Mouse (Mus musculus) cerebellum, postnatal 36 days (tissue): Measurements from ENCODE around the gene Gprasp1.
"Not testable (repeated sequence)": the region's sequence is repeated elsewhere in the genome, so short reads cannot be mapped to it uniquely, and the experiment has no call there.

Source experiments
- DNase-seq, 2 experiments: peaks; one replicate each; pipeline ENCODE4 v3.0.0; 2021 to 2022; ENCODE audit warnings: mixed read lengths in 2 of 2

Gene Gprasp1

GRCm38 (mm10) chrX:135742304-135743055, at the start of gene Gprasp1, which contains the start of gene Armcx5:
Gene Gprasp1 (plus strand): TSS chrX:135742733.
Gene Armcx5 (plus strand): TSS chrX:135742733.
- DNase-seq: peak; percentile 90 to 91

DNA sequence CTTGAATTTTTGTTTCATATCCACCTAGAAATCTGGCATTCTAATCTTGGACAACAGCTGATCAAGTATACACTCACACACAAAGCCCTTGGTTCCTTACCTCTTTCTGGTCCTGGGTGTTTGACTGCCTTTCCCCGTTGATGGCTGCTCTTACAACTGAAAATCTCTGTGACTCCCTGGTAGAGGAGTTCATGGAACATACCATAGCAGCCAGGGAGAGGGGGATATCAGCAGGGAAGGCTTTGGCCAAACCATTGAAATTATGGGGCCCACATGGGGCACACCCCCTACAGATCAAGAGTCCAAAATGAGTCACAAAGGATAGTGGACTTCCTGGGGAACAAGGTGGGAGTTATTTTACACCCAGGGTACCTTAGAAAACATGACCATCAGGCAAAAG, 48.9 kb upstream of the Gprasp1 start, which contains the start of gene Tcp11x2:
TSS of gene Tcp11x2 (minus strand) at position 158 of the 400 bp plus-strand sequence.
- DNase-seq: no peak

DNA sequence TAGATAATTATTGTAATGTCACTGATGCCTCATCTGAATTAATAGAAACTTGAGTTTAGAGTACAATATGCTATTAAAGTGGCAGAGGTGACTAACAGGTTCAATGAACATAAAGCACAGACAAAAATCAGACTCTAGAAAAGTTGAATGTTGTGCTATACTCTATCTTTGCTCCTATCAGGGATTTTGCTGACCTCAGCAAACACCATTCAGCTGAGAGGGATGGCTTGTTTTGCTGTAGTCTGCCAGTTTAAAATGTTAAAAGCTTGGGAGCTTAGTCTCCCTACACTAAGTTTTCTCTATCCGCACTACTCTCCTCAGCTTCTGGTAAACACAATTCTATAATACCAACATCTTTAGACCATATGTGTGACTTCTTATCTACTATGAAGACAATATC, 39.4 kb upstream of the Gprasp1 start:
- no peak for DNase-seq

DNA sequence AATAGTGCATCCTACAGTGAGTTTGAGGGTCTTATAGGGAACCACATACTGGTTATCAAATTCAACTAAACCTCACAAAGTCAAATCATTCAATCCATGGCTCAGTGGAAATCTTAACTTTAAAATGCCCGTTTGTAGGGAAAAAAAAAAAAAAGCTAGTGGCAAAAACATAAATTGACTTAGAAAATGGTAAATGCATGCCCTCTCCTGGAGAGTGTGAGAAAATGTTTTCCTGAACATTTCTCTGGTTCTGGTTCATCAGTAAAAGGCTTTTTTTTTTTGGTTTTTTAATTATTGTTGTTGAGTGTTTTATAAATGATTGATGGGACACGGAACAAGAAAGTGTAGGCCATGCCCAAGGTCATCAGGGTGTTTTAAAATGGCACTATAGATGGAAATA, 38.2 kb upstream of the Gprasp1 start:
- no peak for DNase-seq

GRCm38 (mm10) chrX:135712845-135713244, 29.7 kb upstream of the Gprasp1 start:
- DNase-seq: no peak

- DNase-seq: no peak
These were observed 17.4 kb upstream of the Gprasp1 start, which contains the start of gene Tmsb15a for GRCm38 (mm10) chrX:135725161-135725560. Gene Tmsb15a (minus strand): TSS chrX:135725261.

- no peak for DNase-seq
These were observed 3.6 kb upstream of the Gprasp1 start for GRCm38 (mm10) chrX:135738730-135739520.

DNA sequence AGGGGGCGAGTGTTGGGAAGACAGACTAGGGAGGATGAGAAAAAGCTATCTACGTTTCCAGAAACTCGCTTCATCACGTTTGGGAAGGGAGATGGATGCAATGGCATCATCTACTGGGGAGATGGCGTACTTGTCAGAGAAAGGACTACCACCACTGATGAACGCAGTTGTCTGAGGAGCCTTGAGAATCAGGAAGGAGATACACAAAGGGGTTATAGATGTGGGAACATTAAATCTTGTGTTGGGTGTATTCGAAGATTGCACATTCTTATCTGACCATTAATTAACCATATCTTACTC, 473 bp downstream of the Gprasp1 start:
- no peak for DNase-seq

DNA sequence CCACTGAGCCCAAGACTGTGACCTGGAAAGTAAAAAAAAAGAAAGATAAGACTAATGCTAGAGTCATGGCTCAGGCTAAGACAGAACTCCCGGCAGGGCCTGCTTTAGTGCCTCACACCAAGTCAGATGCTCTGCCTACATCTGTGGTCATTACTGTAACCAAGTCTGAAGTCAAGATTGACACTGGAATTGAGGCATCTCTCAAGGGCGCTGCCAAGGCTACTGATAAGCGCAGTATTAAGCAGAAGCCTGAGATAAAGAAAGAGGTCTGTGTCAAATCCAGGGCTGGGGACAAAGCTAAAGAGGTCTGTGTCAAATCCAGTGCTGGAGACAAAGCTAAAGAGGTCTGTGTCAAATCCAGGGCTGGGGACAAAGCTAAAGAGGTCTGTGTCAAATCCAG, 2.8 kb downstream of the Gprasp1 start:
- not testable (repeated sequence) for DNase-seq

DNA sequence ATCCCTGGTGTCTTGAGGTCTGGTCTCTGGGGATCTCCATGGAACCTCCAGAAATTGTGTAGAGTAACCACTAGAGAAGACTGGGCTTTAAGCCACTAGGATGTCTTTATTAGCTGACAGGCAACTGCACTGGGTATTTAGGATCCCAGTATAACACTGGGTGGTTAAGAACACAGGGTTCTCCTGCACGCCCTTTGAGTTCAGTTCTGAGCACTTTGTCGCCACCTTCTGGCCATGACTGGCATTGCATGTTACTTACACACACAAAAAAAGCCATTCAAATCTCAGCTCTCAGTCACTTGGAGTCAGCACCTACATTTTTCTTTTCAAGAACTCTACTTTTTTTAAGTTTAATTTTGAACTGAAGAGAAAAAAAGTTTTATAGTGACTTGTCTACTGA, 10.3 kb downstream of the Gprasp1 start:
- peak; percentile 73 to 84 for DNase-seq

- DNase-seq: peak; percentile 8 to 31
These were observed 19.2 kb downstream of the Gprasp1 start for GRCm38 (mm10) chrX:135761707-135762106.

DNA sequence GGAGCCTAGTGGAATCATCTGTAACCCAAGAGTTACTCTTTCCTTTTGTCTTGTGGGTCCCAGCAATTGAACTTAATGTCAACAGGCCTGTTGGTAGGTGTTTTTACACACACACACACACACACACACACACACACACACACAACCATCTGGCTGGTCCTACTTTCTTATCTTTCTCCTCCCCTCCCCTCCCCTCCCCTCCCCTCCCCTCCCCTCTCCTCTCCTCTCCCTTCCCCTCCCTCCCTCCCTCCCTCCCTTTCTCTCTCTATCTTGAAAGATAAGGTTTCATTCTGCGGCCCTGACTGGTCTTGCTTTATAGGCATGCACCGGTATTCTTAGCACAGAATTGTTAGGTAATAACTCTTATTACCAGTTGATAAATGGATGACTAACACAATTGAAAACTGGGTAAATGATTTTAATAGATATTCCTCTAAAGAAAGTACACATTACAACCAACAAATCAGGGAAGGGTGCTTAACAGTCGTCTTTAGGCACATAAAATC, 25.6 kb downstream of the Gprasp1 start:
- DNase-seq: no peak

DNA sequence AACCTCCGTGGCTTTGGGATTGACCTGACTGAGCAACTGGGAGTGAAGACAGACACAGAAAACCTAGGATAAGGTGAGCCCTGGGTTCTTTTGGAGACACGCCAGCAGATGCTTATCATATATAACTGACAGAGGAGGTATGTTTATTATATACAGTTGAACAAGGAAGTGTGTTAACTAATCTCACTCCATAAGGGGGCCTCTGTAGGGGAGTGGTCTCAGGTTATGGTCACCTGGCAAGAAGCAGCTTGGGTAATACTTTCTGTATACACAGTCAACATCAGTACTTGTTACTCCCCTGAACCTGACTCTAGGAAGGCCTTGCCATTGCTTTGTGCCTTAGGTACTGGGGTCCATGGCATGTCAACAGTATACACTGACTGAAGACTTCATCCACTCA, 26.0 kb downstream of the Gprasp1 start:
- DNase-seq: no peak

GRCm38 (mm10) chrX:135791536-135791935, 49.0 kb downstream of the Gprasp1 start:
- no peak for DNase-seq

DNA sequence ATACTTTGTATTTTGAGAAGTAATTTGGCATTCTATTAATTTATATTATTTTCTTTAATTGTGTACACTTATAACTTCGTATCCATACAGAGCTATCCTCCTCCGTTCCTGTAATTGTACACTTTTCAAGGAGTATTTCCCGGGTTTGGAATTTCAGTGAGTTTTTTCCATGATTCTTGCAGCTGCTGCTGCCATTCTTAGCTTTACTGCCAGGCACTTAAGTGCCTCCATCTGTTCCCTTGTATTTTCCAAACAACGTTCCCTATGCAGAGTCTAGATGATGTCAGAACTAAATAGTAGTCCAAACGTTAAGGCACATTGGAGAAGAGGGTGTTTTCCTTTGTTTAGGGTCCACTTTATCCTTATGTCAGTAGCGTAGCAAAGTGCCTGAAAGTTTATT, 49.8 kb downstream of the Gprasp1 start:
- DNase-seq: no peak

DNA sequence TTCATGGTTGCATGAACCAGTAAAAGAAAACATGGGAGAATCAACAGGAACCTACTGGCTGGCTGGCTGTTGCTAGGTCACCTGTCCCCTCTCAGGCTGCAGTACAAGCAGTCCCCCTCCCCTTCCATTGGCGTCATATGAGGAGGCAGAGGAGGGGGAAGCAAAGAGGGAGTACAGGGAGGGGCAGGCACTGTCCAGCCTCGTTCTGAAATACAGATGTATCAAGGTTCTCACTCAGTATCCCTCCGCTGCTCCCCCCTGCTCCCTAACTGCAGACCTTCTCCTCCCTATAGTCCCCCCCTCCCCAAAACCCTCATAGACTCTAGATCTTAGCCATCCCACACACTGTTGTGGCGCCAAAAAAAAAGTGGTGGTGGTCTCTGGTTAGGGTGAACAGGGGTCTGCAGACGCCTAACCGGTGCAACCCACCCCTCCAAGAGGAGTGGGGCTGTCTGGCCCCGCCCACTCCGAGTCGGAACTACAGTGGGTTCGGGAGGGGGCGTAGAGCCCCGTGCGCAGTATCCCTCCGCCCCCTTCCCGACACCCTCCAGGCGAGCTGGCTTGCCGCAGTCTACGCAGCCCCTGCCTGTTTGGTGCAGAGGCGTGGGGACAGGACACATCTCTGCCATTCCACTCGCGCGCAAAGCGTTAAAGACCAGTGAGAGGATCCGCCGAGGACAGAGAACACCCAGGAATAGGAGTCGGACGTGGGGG, 53.2 kb downstream of the Gprasp1 start:
- peak; percentile 50 to 55 for DNase-seq

GRCm38 (mm10) chrX:135796305-135797211, 54.0 kb downstream of the Gprasp1 start:
- DNase-seq: peak; percentile 29

DNA sequence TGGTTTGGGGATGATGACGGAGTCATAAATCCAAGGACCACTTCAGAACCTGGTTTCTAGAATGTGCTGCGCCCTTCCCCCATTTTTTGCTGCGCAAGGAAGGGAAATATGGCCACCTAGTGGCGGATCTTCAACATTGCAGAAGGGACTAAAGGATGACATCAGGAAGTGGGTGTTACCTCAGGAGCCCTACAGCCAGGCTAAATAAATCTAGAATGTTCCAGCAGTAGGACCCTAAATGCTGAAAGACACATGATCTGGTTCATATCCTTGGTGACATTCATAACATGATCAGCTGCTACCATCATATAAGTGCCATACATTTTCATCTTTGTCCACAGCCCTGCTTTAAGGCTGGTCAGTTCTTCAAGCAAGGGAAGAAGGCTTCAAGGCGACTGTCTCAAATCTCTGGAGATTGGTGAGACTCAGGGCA, 54.7 kb downstream of the Gprasp1 start, which contains the start of gene Bhlhb9:
TSS of gene Bhlhb9 (plus strand) at position 383 of the 433 bp plus-strand sequence.
- peak; percentile 44 to 53 for DNase-seq

DNA sequence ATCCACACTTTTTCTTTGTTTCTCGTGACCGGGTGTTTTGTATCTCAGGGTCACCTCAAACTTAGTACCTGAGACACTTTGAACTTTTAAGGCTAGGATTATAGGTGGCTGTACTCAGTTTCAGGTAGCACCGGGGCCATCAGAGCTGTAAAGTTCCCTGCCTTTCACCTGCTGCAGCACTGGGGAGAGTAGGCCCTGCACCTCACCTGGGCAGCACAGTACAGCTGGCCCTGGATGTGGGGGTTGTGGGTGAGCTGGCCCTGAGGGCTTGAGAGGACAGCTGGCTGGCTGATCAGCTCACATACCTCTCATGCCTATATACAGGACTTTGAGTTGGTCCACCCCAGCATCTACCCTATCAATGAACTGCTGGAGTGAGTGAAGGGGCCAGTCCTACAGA, 61.6 kb downstream of the Gprasp1 start:
- DNase-seq: no peak

DNA sequence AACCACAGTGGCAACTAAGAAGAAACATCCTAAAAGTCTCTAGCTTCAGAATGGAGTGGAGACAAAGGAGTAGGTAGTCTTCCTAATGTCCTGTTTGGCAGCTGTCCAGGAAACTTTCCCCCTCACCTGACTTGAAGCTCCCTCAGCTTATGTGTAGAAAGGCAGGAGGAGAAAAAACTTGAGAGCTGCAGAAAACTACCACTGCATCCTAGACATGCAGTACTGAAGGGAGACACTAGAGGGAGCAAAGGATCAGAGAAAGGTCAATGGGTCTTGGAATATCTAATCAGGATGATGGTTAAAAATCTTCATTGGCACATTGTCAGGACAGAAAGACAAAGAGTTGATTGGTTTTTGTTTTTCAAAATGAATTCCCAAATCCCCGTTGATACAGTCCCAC, 63.2 kb downstream of the Gprasp1 start:
- DNase-seq: peak; percentile 11 to 64

GRCm38 (mm10) chrX:135835896-135836295, 93.4 kb downstream of the Gprasp1 start:
- DNase-seq: not testable (repeated sequence)

DNA sequence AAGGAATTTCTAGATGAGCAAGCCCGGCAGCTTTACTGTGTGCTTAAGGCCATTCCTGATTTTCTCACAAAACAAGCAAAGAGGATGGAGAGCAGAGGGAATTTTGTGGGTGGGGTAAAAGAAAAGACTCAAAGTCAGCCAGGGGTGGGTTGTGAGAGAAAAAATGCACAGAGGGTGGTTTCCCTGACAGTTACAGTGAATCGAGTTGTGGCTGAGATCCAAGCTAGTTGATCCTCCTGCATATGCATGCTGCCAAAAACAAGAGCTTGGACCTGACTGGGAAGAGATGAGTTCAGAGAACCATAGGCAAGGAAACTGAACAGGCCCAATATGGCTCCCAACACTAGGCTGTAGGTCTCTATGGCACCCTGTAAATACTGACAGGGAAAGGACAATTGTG, 95.4 kb downstream of the Gprasp1 start:
- DNase-seq: no peak
